Mouse (Mus musculus) CH12.LX (cell line): ENCODE measurements around the gene St5. TPM values are rescaled to one million over a fixed set of nuclear protein-coding genes. Genes with fewer than 3 reads are reported as not detected.

Source experiments
- DNase-seq: peaks from one replicate; pipeline ENCODE4 v3.0.0-alpha.2; 2013; ENCODE audit errors: extremely low read depth
- H3K27ac ChIP-seq: 2 replicates; pipeline ENCODE4 v1.5.1; 2012; ENCODE audit warnings: low read depth, mild to moderate bottlenecking, control low read depth, moderate library complexity; ENCODE audit not compliant: insufficient read depth
- H3K27me3 ChIP-seq: replicated peaks from 2 replicates; pipeline ENCODE3; 2012; ENCODE audit warnings: inconsistent platforms
- H3K36me3 ChIP-seq, 2 experiments: replicated peaks in 1 of 2; 2 replicates each; pipeline versions ENCODE3 to v1.6.1; 2012; ENCODE audit warnings: inconsistent platforms in 1 of 2, low read length in 1 of 2, mild to moderate bottlenecking in 1 of 2, mixed read lengths in 1 of 2, moderate library complexity in 1 of 2; ENCODE audit not compliant: control insufficient read depth in 1 of 2, insufficient read depth in 1 of 2
- H3K4me1 ChIP-seq, 2 experiments: 2 replicates each; pipeline ENCODE4 v1.6.1; 2012; ENCODE audit warnings: inconsistent platforms in 1 of 2, moderate library complexity in 1 of 2; ENCODE audit not compliant: insufficient read depth in 2 of 2, control insufficient read depth in 1 of 2
- H3K4me2 ChIP-seq: 2 replicates; pipeline ENCODE4 v1.6.1; 2012; ENCODE audit warnings: low read depth, mild to moderate bottlenecking, control low read depth; ENCODE audit not compliant: poor library complexity, insufficient read depth, severe bottlenecking
- H3K4me3 ChIP-seq, 3 experiments: fragments of 150-350 bp in 1 of 3; sonication (generic) in 1 of 3; replicated peaks in 1 of 3; 2 replicates each; pipeline versions ENCODE3 to v1.5.1; 2011 to 2012; ENCODE audit warnings: low read depth in 2 of 3, low read length in 2 of 3, mild to moderate bottlenecking in 2 of 3, moderate library complexity in 2 of 3, control low read depth in 1 of 3, improper control_type of control experiment in 1 of 3, inconsistent platforms in 1 of 3, mixed read lengths in 1 of 3; ENCODE audit not compliant: poor library complexity in 1 of 3
- H3K79me2 ChIP-seq: replicated peaks from 2 replicates; pipeline ENCODE4 v1.6.1; 2012; ENCODE audit warnings: mild to moderate bottlenecking, moderate library complexity; ENCODE audit not compliant: control insufficient read depth, poor library complexity, insufficient read depth, severe bottlenecking; ENCODE audit errors: extremely low read depth
- H3K9ac ChIP-seq: 2 replicates; pipeline ENCODE4 v1.6.1; 2012; ENCODE audit warnings: low read depth, mild to moderate bottlenecking, control low read depth, moderate library complexity; ENCODE audit not compliant: insufficient read depth
- H3K9me3 ChIP-seq: replicated peaks from 2 replicates; pipeline ENCODE3; 2012; ENCODE audit warnings: low read length, inconsistent platforms, mixed read lengths
- CHD1 ChIP-seq: IDR thresholded peaks from 2 replicates; pipeline ENCODE4 v1.6.1; 2012; ENCODE audit warnings: low read depth, low read length, improper control_type of control experiment, inconsistent platforms
- EP300 ChIP-seq: IDR thresholded peaks from 2 replicates; pipeline ENCODE4 v1.6.1; 2011; ENCODE audit warnings: low read length, improper control_type of control experiment
- GABPA ChIP-seq: IDR thresholded peaks from 2 replicates; pipeline ENCODE4 v1.6.1; 2012; ENCODE audit warnings: low read depth, low read length, improper control_type of control experiment, inconsistent platforms; ENCODE audit not compliant: insufficient replicate concordance
- HCFC1 ChIP-seq: IDR thresholded peaks from 2 replicates; pipeline ENCODE4 v1.6.1; 2012; ENCODE audit warnings: low read depth, mild to moderate bottlenecking, inconsistent platforms, low read length, improper control_type of control experiment
- MAX ChIP-seq: IDR thresholded peaks from 2 replicates; pipeline ENCODE4 v1.6.1; 2011; ENCODE audit warnings: low read length, improper control_type of control experiment
- MAZ ChIP-seq: IDR thresholded peaks from 2 replicates; pipeline ENCODE4 v1.6.1; 2012; ENCODE audit warnings: low read depth, mild to moderate bottlenecking, inconsistent platforms, low read length, improper control_type of control experiment, moderate library complexity
- MYC ChIP-seq: IDR thresholded peaks from 2 replicates; pipeline ENCODE4 v1.6.1; 2011; ENCODE audit warnings: low read depth, mild to moderate bottlenecking, improper control_type of control experiment, low read length
- NRF1 ChIP-seq: IDR thresholded peaks from 2 replicates; pipeline ENCODE4 v1.6.1; 2014; ENCODE audit warnings: low read depth, mild to moderate bottlenecking, inconsistent platforms, low read length, improper control_type of control experiment, moderate library complexity
- PAX5 ChIP-seq: IDR thresholded peaks from 2 replicates; pipeline ENCODE4 v1.6.1; 2012; ENCODE audit warnings: low read length, inconsistent platforms, mixed read lengths
- POLR2A ChIP-seq: IDR thresholded peaks from 2 replicates; pipeline ENCODE4 v1.6.1; 2011; ENCODE audit warnings: low read depth, mild to moderate bottlenecking, improper control_type of control experiment, low read length
- POLR2AphosphoS2 ChIP-seq: IDR thresholded peaks from 2 replicates; pipeline ENCODE4 v1.6.1; 2011; ENCODE audit warnings: low read depth, low read length, improper control_type of control experiment
- RAD21 ChIP-seq: IDR thresholded peaks from 2 replicates; pipeline ENCODE4 v1.6.1; 2011; ENCODE audit warnings: low read depth, mild to moderate bottlenecking, low read length, improper control_type of control experiment, moderate library complexity
- RCOR1 ChIP-seq: conservative IDR thresholded peaks from 2 replicates; pipeline ENCODE4 v1.6.1; 2012; ENCODE audit warnings: low read depth, mild to moderate bottlenecking, inconsistent platforms, low read length, improper control_type of control experiment
- SIN3A ChIP-seq: IDR thresholded peaks from 2 replicates; pipeline ENCODE4 v1.6.1; 2012; ENCODE audit warnings: low read length, improper control_type of control experiment, inconsistent platforms
- SMC3 ChIP-seq: IDR thresholded peaks from 2 replicates; pipeline ENCODE4 v1.6.1; 2011; ENCODE audit warnings: low read depth, low read length, improper control_type of control experiment
- TCF12 ChIP-seq: IDR thresholded peaks from 2 replicates; pipeline ENCODE4 v1.6.1; 2014; ENCODE audit warnings: low read depth, mild to moderate bottlenecking, inconsistent platforms, low read length, improper control_type of control experiment
- ZC3H11A ChIP-seq: IDR thresholded peaks from 2 replicates; pipeline ENCODE4 v1.6.1; 2012; ENCODE audit warnings: low read depth, mild to moderate bottlenecking, inconsistent platforms, low read length, improper control_type of control experiment
- dilution Hi-C: fragments of 300-500 bp; cut with MboI; formaldehyde crosslinking; loops from 2 replicates; pipeline ENCODE4 v1.14.3; 2020; ENCODE audit warnings: low sequenced_read_pairs; ENCODE audit not compliant: extremely low pct_unique_long_range_greater_than_20kb, extremely low pct_ligation_motif_present
- in situ Hi-C: fragments of 300-500 bp; cut with MboI; formaldehyde crosslinking; loops from 3 replicates; pipeline ENCODE4 v1.14.3; 2019; ENCODE audit warnings: low sequenced_read_pairs, low pct_ligation_motif_present, low pct_unique_long_range_greater_than_20kb, mixed read lengths
- polyA plus RNA-seq: library from polyadenylated mRNA; unstranded; fragments of >175 nt; gene quantifications from 2 replicates; pipeline ENCODE4 v1.2.1, GENCODE M21; 2012; ENCODE audit warnings: low read depth; ENCODE audit not compliant: insufficient read length
- total RNA-seq, 2 experiments: library from RNA; depleted of rRNA; stranded (reverse); fragments of 300-350 nt in 1 of 2; fragments of >200 nt in 1 of 2; gene quantifications; 2 replicates each; pipeline ENCODE4 v1.2.3; 2012 to 2014

St5 gene
- total and polyA plus RNA-seq, 3 experiments, result 1.3 to 3.4 (median 1.6) TPM

GRCm38 (mm10) chr7:109734806-109735205 is 31.4 kb upstream of the St5 start:
- no peak overlapping the region for H3K4me3 ChIP-seq
- no peak for DNase-seq
- H3K4me1 ChIP-seq, result peaks cover 3 to 10% of the 10 kb centered on the region in 2 experiments; a peak in 3 of 4 replicates
- no peaks in the 10 kb centered on the region for H3K27me3 ChIP-seq
- no peaks in the 10 kb centered on the region for H3K9me3 ChIP-seq
- dilution Hi-C loops (no loop called here), in situ Hi-C loops (no loop called here)
- no peak for TF ChIP-seq ZC3H11A
- no peak for TF ChIP-seq MAX
- no peak for TF ChIP-seq MAZ
- TF ChIP-seq EP300, result no peak
- TF ChIP-seq PAX5, result no peak
- no peak for TF ChIP-seq MYC
- TF ChIP-seq TCF12, result no peak
- TF ChIP-seq POLR2A, result no peak
- no peak for TF ChIP-seq CHD1
- no peak for TF ChIP-seq RAD21
- TF ChIP-seq RCOR1, result no peak
- TF ChIP-seq HCFC1, result no peak
- TF ChIP-seq SMC3, result no peak
- TF ChIP-seq SIN3A, result no peak
- TF ChIP-seq NRF1, result no peak
- no peak for TF ChIP-seq GABPA
- no peak overlapping the region for H3K4me2 ChIP-seq
- H3K9ac ChIP-seq, result no peak overlapping the region
- H3K79me2 ChIP-seq, result no peaks in the 10 kb centered on the region
- no peak overlapping the region for H3K27ac ChIP-seq
- peaks cover 22 to 48% of the 10 kb centered on the region in 2 experiments for H3K36me3 ChIP-seq

GRCm38 (mm10) chr7:109731626-109732025 is 28.2 kb upstream of the St5 start, which contains the start of gene Ascl3:
Gene Ascl3 (minus strand): TSS chr7:109731726.
- Histone ChIP-seq H3K36me3 (peaks cover 11 to 21% of the 10 kb centered on the region in 2 experiments), H3K4me3 (peak within 1 kb of the TSS in 2 of 3 experiments; percentile 13 to 16), H3K27ac (no peak within 1 kb of the TSS), H3K9me3 (no peaks in the 10 kb centered on the region), H3K9ac (peak within 1 kb of the TSS; percentile 56; the same call in 1 of the 2 replicates), H3K79me2 (no peaks in the 10 kb centered on the region), H3K4me1 (peaks cover 3 to 19% of the 10 kb centered on the region in 2 experiments; a peak in 3 of 4 replicates), H3K27me3 (no peaks in the 10 kb centered on the region), H3K4me2 (peak within 1 kb of the TSS; percentile 44; the same call in 1 of the 2 replicates)
- no peak for TF ChIP-seq CHD1
- TF ChIP-seq POLR2AphosphoS2, result no peak
- TF ChIP-seq HCFC1, result no peak
- in situ Hi-C loops (no loop called here), dilution Hi-C loops (no loop called here)
- no peak for DNase-seq
